Mouse (Mus musculus) spleen, adult 18-20 months (tissue): Measurements from ENCODE around the gene 1700017B05Rik.
"Not testable (repeated sequence)": the region's sequence is repeated elsewhere in the genome, so short reads cannot be mapped to it uniquely, and the experiment has no call there.

Experiments
- DNase-seq, 2 experiments: peaks; one replicate each; pipeline ENCODE4 v3.0.0; 2022; ENCODE audit warnings: mixed read lengths in 2 of 2

Gene 1700017B05Rik

DNA sequence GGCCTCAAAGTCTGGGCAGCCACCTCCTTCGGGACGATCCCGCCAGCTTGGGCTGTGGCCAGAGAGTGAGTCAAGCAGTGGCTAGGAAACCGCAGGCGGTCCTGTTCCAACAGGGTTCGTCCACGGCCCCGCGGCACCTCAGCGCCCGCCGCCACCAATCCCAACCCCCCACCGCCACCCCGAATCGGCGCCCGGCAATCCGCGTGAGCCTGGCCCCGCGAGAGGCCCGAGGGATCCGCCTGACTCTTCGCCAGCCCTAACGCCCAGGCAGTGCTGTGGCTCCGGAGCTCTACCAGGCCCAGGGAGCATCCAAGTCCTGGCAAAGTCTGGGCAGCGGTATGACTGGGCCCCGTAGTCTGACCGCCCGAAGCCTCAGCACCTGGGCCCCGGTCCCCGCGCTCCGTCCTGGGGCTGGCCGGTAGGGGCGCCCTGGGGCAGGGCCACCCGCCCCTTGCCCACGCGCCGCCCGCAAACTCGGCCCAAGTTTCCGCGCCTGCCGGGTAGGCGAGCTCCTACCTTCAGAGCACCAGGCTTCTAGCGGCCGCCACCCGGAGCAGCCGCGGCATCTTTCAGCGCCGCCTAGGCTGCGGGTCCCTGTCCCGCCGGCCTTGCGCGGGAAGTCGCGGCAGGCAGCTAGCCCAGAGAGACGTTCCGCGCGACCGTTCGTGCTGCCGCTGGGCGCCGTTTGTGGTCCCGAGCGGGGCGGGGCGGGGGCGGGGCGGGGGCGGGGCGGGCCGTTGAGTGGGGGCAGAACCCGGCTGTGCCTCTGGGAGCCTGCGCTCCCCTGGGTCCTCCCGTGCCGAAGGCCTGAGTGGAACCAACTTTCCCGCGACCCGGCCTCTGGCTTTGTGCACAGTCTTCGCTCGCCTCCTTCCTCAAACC lies at the start of gene 1700017B05Rik:
Gene 1700017B05Rik (minus strand): TSS at position 700 of the 882 bp plus-strand sequence.
- peak; percentile 72 to 84 for DNase-seq

- no peak for DNase-seq
Observed at GRCm38 (mm10) chr9:57310895-57311294, 48.5 kb upstream of the 1700017B05Rik start.

DNA sequence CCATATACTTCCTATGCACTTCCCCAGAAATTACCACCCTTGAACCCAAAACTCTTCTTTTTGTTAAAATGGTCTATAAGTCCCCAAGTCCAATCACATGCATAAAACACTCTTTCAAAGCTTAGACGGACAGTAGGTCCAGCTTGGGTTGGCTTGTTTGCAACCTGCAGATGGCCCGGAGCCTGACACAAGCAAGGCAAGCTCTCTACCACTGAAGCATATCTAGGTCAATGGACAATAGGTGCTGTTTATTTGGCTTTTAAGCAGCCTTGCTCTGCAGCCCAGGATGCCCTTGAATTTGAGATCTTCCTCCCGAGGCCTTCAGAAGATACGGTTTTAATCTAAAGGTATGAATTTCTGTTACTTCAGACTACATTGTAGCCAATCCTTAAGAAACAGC lies 46.9 kb upstream of the 1700017B05Rik start:
- no peak for DNase-seq

- no peak for DNase-seq
Observed at GRCm38 (mm10) chr9:57307456-57307855, 45.0 kb upstream of the 1700017B05Rik start.

DNA sequence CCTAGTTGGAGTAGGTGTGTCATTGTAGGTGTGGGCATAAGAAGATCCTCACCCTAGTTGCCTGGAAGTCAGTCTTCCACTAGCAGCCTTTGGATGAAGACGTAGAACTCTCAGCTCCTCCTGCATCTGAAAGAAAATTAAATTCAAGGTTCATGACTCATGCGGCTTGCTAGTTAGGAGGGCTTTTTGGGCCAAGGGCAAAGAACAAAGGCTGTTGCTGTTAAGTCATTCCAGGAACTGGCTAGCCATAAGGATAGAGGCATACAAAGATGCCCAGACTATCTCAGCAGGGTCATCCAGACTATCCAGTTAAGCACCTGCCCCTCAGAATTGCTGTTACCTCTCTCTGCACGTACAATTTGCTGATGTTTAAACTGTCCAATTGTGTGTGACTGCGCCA lies 42.3 kb upstream of the 1700017B05Rik start:
- DNase-seq: not testable (repeated sequence)

- no peak for DNase-seq
Observed at GRCm38 (mm10) chr9:57304251-57304650, 41.8 kb upstream of the 1700017B05Rik start.

GRCm38 (mm10) chr9:57303356-57303755 lies 40.9 kb upstream of the 1700017B05Rik start:
- DNase-seq: no peak

GRCm38 (mm10) chr9:57300825-57301224 lies 38.4 kb upstream of the 1700017B05Rik start:
- no peak for DNase-seq

- DNase-seq: no peak
Observed at GRCm38 (mm10) chr9:57299790-57300477, 37.5 kb upstream of the 1700017B05Rik start.

DNA sequence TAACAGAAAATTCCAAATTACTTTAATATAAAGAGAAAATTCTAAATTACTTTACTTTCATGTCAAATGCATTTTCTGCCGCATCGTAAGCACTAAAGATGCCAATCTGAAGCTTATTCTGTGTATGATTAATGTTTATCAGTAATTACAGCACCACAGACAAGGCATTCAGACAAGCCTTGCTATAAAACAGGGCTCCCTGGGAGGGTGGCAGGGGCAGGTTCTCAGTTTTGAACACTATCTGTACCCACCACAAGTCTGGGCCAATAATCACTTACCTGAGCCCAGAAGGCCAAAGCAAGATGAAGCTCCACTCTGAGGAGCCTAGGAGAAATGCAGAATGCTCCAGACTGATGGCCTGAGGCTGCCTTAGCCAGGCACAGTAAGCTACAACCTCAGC lies 35.5 kb upstream of the 1700017B05Rik start:
- no peak for DNase-seq

- DNase-seq: no peak
Observed at GRCm38 (mm10) chr9:57296277-57296676, 33.9 kb upstream of the 1700017B05Rik start.

DNA sequence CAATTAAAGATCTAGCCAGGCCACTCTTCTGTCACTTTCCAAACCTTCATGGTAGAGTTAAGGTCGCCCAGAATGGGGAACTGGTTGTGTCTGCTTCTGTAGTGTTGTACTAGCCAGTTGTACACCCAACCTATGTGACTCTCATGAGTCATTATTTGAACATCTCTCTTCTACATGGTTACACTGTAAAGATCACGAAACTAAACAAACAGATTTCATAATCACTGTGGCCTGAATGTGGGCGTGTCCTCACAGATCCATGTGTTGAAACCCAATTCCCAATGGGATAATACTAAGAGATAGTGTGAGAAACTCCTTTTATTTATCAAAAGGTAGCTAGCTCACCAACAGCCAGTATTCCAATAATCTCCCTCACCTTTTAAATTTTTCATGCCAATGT lies 33.3 kb upstream of the 1700017B05Rik start:
- DNase-seq: no peak

- no peak for DNase-seq
Observed at GRCm38 (mm10) chr9:57294905-57295304, 32.5 kb upstream of the 1700017B05Rik start.

DNA sequence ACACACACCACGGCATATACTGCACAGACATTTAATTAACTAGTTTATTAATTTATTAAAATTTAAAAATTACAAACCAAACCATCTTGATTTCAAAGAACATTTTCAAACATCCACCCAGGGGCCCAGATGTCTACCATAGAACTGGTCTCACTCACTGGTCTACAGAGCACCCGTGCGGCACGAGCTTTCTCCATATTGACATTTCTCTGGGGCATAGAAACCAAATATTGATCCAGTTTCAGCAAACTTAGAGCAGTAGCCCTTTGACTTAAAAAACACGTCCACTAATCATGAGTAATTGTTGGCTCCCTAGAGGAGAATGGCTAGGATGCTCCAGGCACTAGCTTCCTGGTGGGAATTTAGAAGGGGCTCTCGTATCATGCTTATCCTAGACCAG lies 24.8 kb upstream of the 1700017B05Rik start:
- DNase-seq: no peak

- no peak for DNase-seq
Observed at GRCm38 (mm10) chr9:57283311-57283710, 20.9 kb upstream of the 1700017B05Rik start.

DNA sequence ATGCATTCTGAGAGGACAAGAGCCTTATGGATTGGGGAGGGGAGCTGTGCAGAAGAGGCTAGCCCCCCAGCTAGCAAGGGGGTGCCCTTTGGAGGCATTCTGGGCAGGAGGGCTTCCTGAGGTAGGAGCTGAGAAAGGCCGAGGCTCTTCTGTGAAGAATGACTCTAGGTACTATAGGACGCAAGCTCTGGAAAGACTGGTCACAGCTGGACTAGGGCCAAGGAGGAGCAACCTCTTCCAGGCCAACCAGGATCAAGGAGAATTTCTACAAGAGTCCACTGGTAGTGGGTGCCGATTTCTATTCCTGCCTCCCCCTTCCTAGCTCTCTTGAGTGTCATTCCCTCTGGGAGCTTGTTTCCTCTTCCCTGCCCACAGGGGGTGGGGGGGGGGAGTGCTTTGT lies 20.3 kb upstream of the 1700017B05Rik start:
- DNase-seq: no peak

DNA sequence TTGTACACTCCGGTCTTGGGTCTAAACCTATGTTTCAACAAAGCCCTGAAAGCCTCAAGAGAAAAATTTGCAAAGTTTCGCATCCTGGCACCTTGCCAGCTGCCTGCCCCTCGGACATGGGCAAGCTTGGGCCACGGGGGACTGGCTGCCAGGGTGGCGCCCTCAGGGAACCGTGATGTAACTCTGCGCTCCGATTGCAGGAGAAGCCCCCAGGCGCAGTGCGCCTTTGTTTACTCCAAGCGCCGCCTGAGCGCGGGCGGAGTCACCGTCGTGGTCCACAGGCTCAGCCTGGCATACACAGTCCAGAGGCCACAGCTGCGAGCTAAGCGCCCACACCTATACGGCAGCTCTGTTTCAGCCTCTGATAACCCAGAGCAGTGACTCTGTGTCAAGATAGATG lies 19.1 kb upstream of the 1700017B05Rik start:
- DNase-seq: peak in 1 of 2 experiments; percentile 30

GRCm38 (mm10) chr9:57279441-57279840 lies 17.0 kb upstream of the 1700017B05Rik start:
- DNase-seq: no peak

- DNase-seq: peak in 1 of 2 experiments; percentile 38
Observed at GRCm38 (mm10) chr9:57278268-57278667, 15.9 kb upstream of the 1700017B05Rik start.

DNA sequence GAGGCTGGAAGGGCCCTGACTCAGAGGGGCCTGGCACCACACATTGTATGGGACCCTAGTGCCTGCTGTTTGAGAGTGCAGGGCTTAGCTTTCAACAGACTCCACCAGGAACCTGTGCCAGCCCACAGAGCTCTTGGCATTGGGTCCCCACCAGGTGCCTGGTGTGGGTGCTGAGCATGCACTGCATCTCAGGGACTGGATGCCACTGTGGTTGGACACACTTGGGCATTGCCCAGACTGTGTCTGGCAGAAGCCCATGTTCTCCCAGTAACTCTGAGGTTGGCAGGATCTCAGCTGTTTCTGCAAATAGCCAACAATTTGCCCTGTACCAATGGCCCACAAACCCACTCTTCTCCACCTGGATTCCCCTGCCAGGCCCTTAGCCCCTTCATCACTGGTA lies 13.9 kb upstream of the 1700017B05Rik start:
- no peak for DNase-seq

DNA sequence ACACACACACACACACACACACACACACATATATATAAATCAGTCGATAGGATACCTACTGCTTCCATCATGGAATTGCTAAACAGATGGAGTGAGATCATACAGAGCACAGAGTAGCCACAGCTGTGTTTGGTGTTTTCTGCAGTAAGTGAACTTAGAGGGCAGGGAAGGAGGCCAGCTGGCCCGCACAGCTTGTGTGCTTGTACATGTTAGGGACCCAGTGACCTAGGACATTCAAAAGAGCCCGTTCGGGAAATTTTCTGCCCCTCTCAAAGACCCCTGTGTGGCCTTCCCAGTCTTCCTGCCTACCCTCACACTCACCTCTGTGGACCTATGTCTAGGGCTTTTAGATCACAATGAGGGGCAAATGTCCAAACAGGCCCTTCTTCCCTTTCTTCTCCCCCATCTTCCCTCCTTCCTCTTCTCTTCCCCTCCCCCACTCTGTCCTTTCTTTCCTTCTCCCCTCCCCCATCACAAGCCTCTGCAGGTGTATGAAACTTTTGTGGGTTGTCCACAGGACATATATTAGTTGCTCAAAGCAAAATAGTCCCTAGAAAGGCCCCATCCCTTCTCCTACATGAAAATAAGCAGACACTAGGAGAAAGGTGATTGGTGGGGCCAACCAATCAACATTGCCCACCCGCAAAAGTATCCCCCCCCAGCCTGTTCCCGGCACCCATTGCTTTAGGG lies 11.5 kb upstream of the 1700017B05Rik start:
- no peak for DNase-seq

GRCm38 (mm10) chr9:57272902-57273804 lies 10.7 kb upstream of the 1700017B05Rik start:
- peak in 1 of 2 experiments; percentile 32 for DNase-seq
